Mouse (Mus musculus): ENCODE measurements around the gene Rbm7. TPM values are rescaled to one million over a fixed set of nuclear protein-coding genes. Genes with fewer than 3 reads are reported as not detected.
"Not testable (repeated sequence)": the region's sequence is repeated elsewhere in the genome, so short reads cannot be mapped to it uniquely, and the experiment has no call there.

The Rbm7 gene
- polyA plus RNA-seq, 1 experiment from 2014 or later, result 126 TPM

DNA sequence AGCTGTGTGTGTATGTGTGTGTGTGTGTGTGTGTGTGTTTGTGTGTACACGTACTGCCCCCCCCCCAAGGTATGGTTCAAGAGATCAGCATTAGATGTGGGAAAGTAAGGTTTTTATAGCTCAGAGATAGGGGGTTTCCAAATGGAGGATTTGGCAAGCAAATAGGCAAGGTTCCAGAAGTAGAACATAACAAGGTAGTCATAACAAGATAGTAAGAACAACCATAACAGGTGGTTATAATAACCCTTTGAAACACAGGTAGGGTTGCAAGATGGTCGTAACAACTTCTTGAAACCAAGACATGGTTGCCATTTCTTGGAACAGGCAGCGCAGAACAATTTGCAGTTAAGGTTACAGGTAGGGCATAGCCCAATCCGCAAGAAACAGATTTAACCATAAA lies 31.4 kb upstream of the Rbm7 start:
- H3K27me3 ChIP-seq (ENCODE audit: control insufficient read depth, insufficient read depth, low read length), result no peaks in the 10 kb centered on the region
- H3K4me2 ChIP-seq (ENCODE audit: low read depth, severe bottlenecking), result no peak overlapping the region
- no peak overlapping the region for H3K9ac ChIP-seq (ENCODE audit: low read length)
- no peaks in the 10 kb centered on the region for H3K9me3 ChIP-seq (ENCODE audit: control insufficient read depth, low read length)
- no peaks in the 10 kb centered on the region for H3K4me1 ChIP-seq (ENCODE audit: control insufficient read depth, insufficient read depth, low read length)
- 90% methylated on average over 4 of the region's 4 CpGs for WGBS
- ATAC-seq (ENCODE audit: insufficient number of reproducible peaks, low FRiP score, low TSS enrichment, low read depth) (no peak), DNase-seq (ENCODE audit: low spot score) (no peak)
- H3K36me3 ChIP-seq (ENCODE audit: control insufficient read depth, insufficient read depth, low read length), result no peaks in the 10 kb centered on the region
- H3K27ac ChIP-seq (replicated peaks; ENCODE audit: low read depth, low read length), result no peak overlapping the region
- no peak overlapping the region for H3K4me3 ChIP-seq (ENCODE audit: low read depth, low read length)

DNA sequence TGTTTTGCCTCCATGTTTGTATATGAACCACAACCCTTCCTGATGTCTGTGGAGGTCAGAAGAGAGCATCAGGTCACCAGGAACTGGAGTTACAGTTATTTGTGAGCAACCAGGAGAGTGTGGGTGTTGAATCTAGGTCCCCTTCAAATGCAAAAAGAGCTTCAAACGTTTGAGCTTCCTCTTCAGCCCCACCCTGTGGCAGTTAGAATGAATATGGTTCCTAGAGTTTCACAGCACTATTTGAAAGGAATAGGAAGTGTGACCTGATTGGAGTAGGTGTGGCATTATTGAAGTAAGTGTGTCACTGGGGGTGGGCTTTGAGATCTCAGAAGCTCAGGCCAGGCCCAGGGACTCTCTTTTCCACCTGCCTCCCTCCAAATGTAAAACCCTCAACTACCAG lies 30.5 kb upstream of the Rbm7 start:
- DNase-seq (ENCODE audit: low spot score) (no peak), ATAC-seq (ENCODE audit: insufficient number of reproducible peaks, low FRiP score, low TSS enrichment, low read depth) (no peak)
- Histone ChIP-seq H3K4me1 (ENCODE audit: control insufficient read depth, insufficient read depth, low read length) (no peaks in the 10 kb centered on the region), H3K36me3 (ENCODE audit: control insufficient read depth, insufficient read depth, low read length) (no peaks in the 10 kb centered on the region), H3K27ac (replicated peaks; ENCODE audit: low read depth, low read length) (no peak overlapping the region), H3K27me3 (ENCODE audit: control insufficient read depth, insufficient read depth, low read length) (no peaks in the 10 kb centered on the region), H3K4me3 (ENCODE audit: low read depth, low read length) (no peak overlapping the region), H3K9me3 (ENCODE audit: control insufficient read depth, low read length) (no peaks in the 10 kb centered on the region), H3K4me2 (ENCODE audit: low read depth, severe bottlenecking) (no peak overlapping the region), H3K9ac (ENCODE audit: low read length) (no peak overlapping the region)
- WGBS, result 6% methylated on average over 1 of the region's 1 CpGs

DNA sequence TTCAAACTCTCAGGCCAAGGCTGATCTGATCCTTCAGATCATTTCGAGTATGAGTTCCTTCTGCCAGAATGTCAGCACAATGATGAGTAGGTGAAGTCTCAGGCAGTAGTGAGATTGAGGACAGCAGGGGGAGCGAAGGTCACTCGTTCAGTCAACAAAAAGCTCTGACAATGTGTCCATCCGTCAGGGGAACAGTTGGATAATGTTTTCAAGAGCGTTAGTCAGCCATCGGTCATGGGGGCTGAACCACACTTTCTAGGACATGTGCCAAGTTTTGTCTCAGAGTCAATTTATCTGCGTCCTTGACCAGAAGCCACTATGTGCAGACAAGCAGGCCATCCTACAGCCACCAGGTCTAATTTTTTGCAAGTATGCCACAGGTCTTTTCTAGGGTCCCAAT lies 25.3 kb upstream of the Rbm7 start:
- H3K27ac ChIP-seq (replicated peaks; ENCODE audit: low read depth, low read length); H3K9ac ChIP-seq (ENCODE audit: low read length); H3K9me3 ChIP-seq (ENCODE audit: control insufficient read depth, low read length); H3K4me1 ChIP-seq (ENCODE audit: control insufficient read depth, insufficient read depth, low read length); H3K4me2 ChIP-seq (ENCODE audit: low read depth, severe bottlenecking); H3K27me3 ChIP-seq (ENCODE audit: control insufficient read depth, insufficient read depth, low read length); DNase-seq (ENCODE audit: low spot score); H3K4me3 ChIP-seq (ENCODE audit: low read depth, low read length); ATAC-seq (ENCODE audit: insufficient number of reproducible peaks, low FRiP score, low TSS enrichment, low read depth); H3K36me3 ChIP-seq (ENCODE audit: control insufficient read depth, insufficient read depth, low read length): not testable (repeated sequence)
- WGBS, result no CpG with 5 or more reads among the region's 7 CpGs

DNA sequence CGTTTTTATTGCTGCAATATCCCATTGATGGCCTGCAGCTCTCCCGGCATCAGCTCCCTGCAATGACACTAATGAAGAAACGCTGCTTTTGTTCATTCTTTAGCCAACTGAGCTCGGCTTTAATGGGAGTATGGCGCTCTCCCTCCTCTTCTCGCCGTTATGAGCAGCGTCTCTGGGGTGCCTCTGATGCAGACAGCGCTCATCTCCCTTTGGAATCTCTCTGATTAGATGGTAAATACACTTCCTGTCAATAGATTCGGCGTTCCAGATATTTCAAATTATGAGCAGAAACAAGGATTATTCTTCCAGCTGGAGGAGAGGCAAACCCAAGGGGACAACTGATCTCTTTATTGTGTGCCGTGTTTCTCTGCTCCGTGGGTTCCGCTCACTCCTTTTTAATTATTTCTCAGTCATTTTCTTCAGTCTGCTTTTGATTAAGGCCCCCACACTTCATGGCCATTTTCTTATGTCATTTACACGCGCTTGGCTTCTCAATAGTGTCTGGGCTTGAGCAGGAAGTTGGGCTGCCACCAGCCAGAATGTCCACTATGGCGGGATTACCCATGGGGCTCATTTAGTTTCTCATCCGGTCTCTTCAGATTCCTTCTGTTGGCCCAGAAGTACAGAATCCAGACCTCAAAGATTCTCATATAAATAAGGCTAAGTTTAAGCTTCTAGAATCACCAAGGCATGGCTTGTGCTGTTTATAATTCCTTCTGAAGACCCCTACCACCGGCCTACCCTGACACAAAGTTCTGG lies 22.5 kb upstream of the Rbm7 start:
- 0 out of 2 replicates have a peak, but pooled peaks cover 3% of the 10 kb centered on the region for H3K4me1 ChIP-seq (ENCODE audit: control insufficient read depth, insufficient read depth, low read length)
- no peak overlapping the region for H3K4me2 ChIP-seq (ENCODE audit: low read depth, severe bottlenecking)
- H3K27me3 ChIP-seq (ENCODE audit: control insufficient read depth, insufficient read depth, low read length), result no peaks in the 10 kb centered on the region
- H3K4me3 ChIP-seq (ENCODE audit: low read depth, low read length), result no peak overlapping the region
- H3K9me3 ChIP-seq (ENCODE audit: control insufficient read depth, low read length), result no peaks in the 10 kb centered on the region
- 52% methylated on average over 19 of the region's 19 CpGs for WGBS
- ATAC-seq (ENCODE audit: insufficient number of reproducible peaks, low FRiP score, low TSS enrichment, low read depth) (no peak), DNase-seq (ENCODE audit: low spot score) (no peak)
- H3K36me3 ChIP-seq (ENCODE audit: control insufficient read depth, insufficient read depth, low read length), result no peaks in the 10 kb centered on the region
- H3K9ac ChIP-seq (ENCODE audit: low read length), result no peak overlapping the region
- H3K27ac ChIP-seq (replicated peaks; ENCODE audit: low read depth, low read length), result no peak overlapping the region

DNA sequence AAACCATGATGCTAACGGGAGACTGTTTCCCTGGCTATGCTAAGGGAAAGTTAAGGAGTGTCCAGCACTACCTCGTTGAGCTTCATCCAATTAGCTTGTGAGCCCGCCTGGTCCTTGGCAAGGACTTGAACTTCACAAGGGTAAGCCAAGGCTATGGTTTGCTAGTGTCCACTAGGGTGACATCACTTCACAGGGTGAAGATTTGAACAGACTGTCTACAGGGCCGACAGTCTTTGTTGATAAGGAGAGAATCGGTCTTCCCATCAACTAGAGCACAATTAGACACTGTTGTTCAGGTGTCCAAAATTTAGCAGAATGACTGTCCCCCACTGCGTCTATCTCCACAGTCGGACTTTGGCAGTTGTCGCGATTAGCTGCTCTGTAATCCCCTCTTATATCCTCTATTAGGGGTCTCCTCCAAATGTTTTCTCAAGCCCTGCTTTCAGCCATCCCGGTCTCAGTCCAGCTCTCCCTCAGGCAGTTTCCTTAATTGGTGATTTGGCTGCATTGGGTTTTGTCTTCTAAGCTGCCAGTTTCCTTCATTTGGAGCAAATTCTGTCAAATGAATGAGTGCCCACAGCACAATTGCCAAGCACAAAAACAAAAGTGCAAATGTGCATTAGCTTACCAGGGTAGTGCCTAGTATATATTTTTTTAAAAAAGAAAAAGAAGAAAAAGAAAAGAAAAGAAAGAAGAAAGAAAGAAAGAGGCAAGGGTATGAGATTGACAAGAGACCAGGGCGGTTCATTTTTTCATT lies 21.7 kb upstream of the Rbm7 start:
- DNase-seq (ENCODE audit: low spot score) (no peak), ATAC-seq (ENCODE audit: insufficient number of reproducible peaks, low FRiP score, low TSS enrichment, low read depth) (no peak)

DNA sequence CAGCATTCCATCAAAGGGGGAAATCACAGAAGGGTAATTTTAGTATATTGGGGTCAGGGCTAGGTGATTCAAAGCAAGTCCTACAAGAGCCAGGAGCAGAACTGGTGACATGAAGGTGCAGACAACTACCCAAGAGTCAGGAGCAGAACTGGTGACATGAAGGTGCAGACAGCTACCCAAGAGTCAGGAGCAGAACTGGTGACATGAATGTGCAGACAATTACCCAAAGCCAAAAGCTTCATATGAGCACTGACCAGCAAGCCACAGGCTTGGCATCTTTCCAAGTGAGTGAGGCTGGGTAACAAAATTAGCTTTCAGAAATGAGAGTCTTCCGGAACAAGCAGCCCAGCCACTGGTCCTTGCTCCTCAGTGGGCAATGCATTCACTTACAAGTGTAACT lies 20.2 kb upstream of the Rbm7 start:
- Histone ChIP-seq H3K4me1 (ENCODE audit: control insufficient read depth, insufficient read depth, low read length) (0 out of 2 replicates have a peak, but pooled peaks cover 3% of the 10 kb centered on the region), H3K9me3 (ENCODE audit: control insufficient read depth, low read length) (no peaks in the 10 kb centered on the region), H3K27ac (replicated peaks; ENCODE audit: low read depth, low read length) (no peak overlapping the region), H3K4me3 (ENCODE audit: low read depth, low read length) (no peak overlapping the region), H3K4me2 (ENCODE audit: low read depth, severe bottlenecking) (no peak overlapping the region), H3K27me3 (ENCODE audit: control insufficient read depth, insufficient read depth, low read length) (no peaks in the 10 kb centered on the region), H3K9ac (ENCODE audit: low read length) (no peak overlapping the region), H3K36me3 (ENCODE audit: control insufficient read depth, insufficient read depth, low read length) (no peaks in the 10 kb centered on the region)
- ATAC-seq (ENCODE audit: insufficient number of reproducible peaks, low FRiP score, low TSS enrichment, low read depth) (no peak), DNase-seq (ENCODE audit: low spot score) (no peak)
- 71% methylated on average over 1 of the region's 1 CpGs for WGBS

More for the DNA sequence above, 21.7 kb upstream of the Rbm7 start:
- 67% methylated on average over 11 of the region's 11 CpGs for WGBS
- H3K4me1 ChIP-seq (ENCODE audit: control insufficient read depth, insufficient read depth, low read length), result 0 out of 2 replicates have a peak, but pooled peaks cover 3% of the 10 kb centered on the region
- H3K27ac ChIP-seq (replicated peaks; ENCODE audit: low read depth, low read length), result no peak overlapping the region
- no peak overlapping the region for H3K4me3 ChIP-seq (ENCODE audit: low read depth, low read length)
- no peak overlapping the region for H3K4me2 ChIP-seq (ENCODE audit: low read depth, severe bottlenecking)
- no peaks in the 10 kb centered on the region for H3K9me3 ChIP-seq (ENCODE audit: control insufficient read depth, low read length)
- no peak overlapping the region for H3K9ac ChIP-seq (ENCODE audit: low read length)
- no peaks in the 10 kb centered on the region for H3K27me3 ChIP-seq (ENCODE audit: control insufficient read depth, insufficient read depth, low read length)
- no peaks in the 10 kb centered on the region for H3K36me3 ChIP-seq (ENCODE audit: control insufficient read depth, insufficient read depth, low read length)

DNA sequence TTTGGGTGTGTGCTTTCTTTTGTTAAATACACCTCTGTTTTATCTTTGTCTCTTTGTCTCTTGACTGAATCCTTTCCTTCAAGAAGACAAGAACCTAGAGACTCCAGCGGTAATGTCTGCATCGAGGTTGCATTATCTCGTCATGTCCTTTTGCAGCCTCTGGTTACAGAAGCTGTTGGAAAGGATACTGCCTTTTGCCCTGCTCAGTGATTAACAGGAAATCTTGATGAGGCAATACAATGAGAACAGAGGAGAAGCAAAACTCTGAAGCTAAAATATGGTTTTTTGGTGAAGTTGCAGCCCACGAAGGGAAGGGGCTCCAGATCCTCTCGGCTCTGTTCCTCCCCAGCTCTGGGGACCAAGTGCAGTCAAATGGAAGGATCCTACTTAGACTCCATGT lies 15.0 kb upstream of the Rbm7 start:
- DNase-seq (ENCODE audit: low spot score) (no peak), ATAC-seq (ENCODE audit: insufficient number of reproducible peaks, low FRiP score, low TSS enrichment, low read depth) (no peak)
- H3K4me1 ChIP-seq (ENCODE audit: control insufficient read depth, insufficient read depth, low read length), result no peaks in the 10 kb centered on the region
- H3K4me3 ChIP-seq (ENCODE audit: low read depth, low read length), result no peak overlapping the region
- H3K9me3 ChIP-seq (ENCODE audit: control insufficient read depth, low read length), result no peaks in the 10 kb centered on the region
- no peak overlapping the region for H3K4me2 ChIP-seq (ENCODE audit: low read depth, severe bottlenecking)
- WGBS, result 88% methylated on average over 5 of the region's 5 CpGs
- no peaks in the 10 kb centered on the region for H3K27me3 ChIP-seq (ENCODE audit: control insufficient read depth, insufficient read depth, low read length)
- H3K27ac ChIP-seq (replicated peaks; ENCODE audit: low read depth, low read length), result no peak overlapping the region
- H3K36me3 ChIP-seq (ENCODE audit: control insufficient read depth, insufficient read depth, low read length), result no peaks in the 10 kb centered on the region
- H3K9ac ChIP-seq (ENCODE audit: low read length), result no peak overlapping the region

DNA sequence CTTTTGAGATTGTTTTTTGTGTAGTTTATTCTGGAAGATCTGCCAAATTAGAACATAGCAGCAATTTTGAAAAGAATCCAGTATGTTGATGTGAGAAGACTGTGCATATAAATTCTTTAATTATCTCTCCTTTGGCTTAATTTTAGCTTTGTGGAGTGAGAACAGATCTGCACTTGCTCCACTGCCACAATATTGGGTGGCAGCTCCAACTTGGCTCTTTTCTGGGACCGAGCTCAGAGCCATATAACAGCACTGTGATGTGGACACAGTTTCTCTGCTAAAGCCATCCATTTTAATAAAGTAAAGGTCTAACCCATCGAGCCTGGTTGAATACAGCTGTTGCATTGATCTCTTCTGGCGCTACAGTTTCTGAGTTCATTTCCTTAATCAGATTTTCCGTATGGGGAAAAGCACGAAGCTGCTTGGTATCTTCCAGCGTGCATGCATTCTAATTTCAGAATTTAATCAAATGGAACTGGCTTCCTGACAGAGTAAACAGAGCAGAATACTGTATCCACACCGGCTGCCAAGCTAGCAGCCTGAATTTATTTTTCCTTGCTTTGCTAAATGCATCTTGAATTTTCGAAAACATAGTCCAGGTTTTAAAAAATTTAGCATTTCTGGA lies 9.8 kb upstream of the Rbm7 start:
- no peaks in the 10 kb centered on the region for H3K36me3 ChIP-seq (ENCODE audit: control insufficient read depth, insufficient read depth, low read length)
- ATAC-seq (ENCODE audit: insufficient number of reproducible peaks, low FRiP score, low TSS enrichment, low read depth) (no peak), DNase-seq (ENCODE audit: low spot score) (no peak)
- H3K27ac ChIP-seq (replicated peaks; ENCODE audit: low read depth, low read length), result no peak overlapping the region
- no peak overlapping the region for H3K4me3 ChIP-seq (ENCODE audit: low read depth, low read length)
- H3K9me3 ChIP-seq (ENCODE audit: control insufficient read depth, low read length), result no peaks in the 10 kb centered on the region
- H3K4me1 ChIP-seq (ENCODE audit: control insufficient read depth, insufficient read depth, low read length), result no peaks in the 10 kb centered on the region
- H3K4me2 ChIP-seq (ENCODE audit: low read depth, severe bottlenecking), result no peak overlapping the region
- 83% methylated on average over 8 of the region's 8 CpGs for WGBS
- H3K27me3 ChIP-seq (ENCODE audit: control insufficient read depth, insufficient read depth, low read length), result no peaks in the 10 kb centered on the region
- H3K9ac ChIP-seq (ENCODE audit: low read length), result no peak overlapping the region

Measured in limb, embryonic 11.5 days (tissue).